Mouse (Mus musculus) ES-E14 (cell line): ENCODE measurements around the gene Spryd4.

ENCODE experiments used
- CHD2 ChIP-seq: IDR thresholded peaks from 2 replicates; pipeline ENCODE4 v1.6.1; 2014; ENCODE audit warnings: mild to moderate bottlenecking, low read depth, low read length, inconsistent platforms
- HCFC1 ChIP-seq: IDR thresholded peaks from 2 replicates; pipeline ENCODE4 v1.6.1; 2012; ENCODE audit warnings: low read length, inconsistent platforms, borderline replicate concordance; ENCODE audit not compliant: insufficient read depth
- MAFK ChIP-seq: IDR thresholded peaks from 2 replicates; pipeline ENCODE4 v1.6.1; 2014; ENCODE audit warnings: mild to moderate bottlenecking, low read depth, low read length, inconsistent platforms; ENCODE audit not compliant: insufficient read depth
- ZC3H11A ChIP-seq: IDR thresholded peaks from 2 replicates; pipeline ENCODE4 v1.6.1; 2012; ENCODE audit warnings: low read depth, mild to moderate bottlenecking, inconsistent platforms, low read length, borderline replicate concordance

DNA sequence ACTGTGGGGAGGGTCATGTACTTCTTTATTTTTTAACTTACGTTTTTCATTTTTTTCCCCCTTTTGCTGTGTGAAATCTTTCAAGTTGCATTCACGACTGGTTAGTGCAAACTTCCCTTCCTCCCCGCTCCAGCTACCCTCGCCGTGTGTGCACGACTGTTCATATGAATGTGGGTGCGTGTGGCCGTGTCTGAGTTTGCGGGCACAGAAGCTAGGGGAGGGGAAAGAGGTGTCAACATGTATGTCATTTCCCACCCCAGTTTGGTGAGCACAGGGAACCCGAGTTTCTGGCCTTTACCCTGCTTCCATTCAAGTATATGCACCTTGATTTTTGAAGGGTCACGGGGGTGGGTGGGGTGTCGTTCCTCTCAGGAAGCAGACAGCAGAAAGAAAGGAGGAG lies 19.0 kb upstream of the Spryd4 start:
- no peak for TF ChIP-seq MAFK
- no peak for TF ChIP-seq HCFC1
- no peak for TF ChIP-seq ZC3H11A
- TF ChIP-seq CHD2, result no peak
